In the genomic region with DNA sequence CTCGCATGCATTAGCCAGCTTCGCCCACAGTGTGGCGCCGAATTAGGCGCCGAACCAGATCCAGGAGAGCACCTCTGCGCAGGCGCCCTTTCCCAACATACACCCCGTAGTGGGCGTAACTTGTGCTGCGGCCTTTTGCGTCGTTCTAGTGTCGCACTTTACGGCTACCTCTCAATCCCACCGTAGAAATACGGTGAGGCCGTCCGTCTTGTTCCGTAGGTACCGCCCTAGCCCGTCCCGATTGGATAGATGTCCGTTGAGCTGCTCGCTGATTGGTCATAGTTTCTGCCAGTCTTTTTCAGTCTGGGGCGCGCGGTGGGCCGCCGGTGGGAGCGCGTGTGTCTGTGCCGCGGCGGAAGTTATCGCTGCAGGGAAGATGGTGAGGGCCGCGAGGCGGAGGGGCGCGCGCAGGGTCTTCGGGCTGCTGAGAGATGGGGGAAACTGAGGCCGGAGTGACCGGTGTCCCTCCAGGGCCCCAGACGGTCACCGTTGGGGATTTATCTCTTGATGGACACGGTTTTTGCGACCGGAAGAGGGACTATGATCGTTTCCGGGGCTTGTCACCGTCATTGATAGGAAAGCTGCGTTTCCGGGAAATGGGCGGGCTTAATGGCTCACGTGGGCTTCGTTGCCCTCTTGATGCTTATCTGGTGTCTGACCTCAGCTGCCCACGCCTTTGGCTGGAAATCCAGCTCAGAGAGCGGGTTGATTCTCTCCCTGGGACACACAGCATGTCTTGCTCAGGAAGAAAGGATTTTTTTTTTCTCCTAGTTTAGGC, we compare ENCODE assay signal across 8 mouse cellular contexts. TPM values are rescaled to one million over a fixed set of nuclear protein-coding genes. Genes with fewer than 3 reads are reported as not detected.
DNase-seq lines count a peak whose midpoint lies in the region; ATAC-seq and TF ChIP-seq lines count a peak whose summit lies in the region.

Gene Lsm4, plus strand, starts transcription at position 170 of the 778 bp plus-strand sequence.

- ATAC-seq in activated CD4-positive, CD25-positive, alpha-beta regulatory T cell, adult 4 months = peak; percentile 90

- peak; percentile 71 for TF ChIP-seq CTCF in cortical plate, adult 2 months (IDR thresholded peaks at IDR 0.05; ENCODE audit: extremely low read depth, insufficient read depth, low read length)

- TF ChIP-seq POLR2A in cortical plate, adult 2 months (IDR thresholded peaks at IDR 0.05; ENCODE audit: extremely low read depth, insufficient read depth, low read length) = peak; percentile 83; the same call in 1 of the 2 replicates

- peaks cover 22% of the 10 kb centered on the region for H3K36me3 ChIP-seq in megakaryocyte, embryonic 14.5 days (replicated peaks; ENCODE audit: low read length)

- peak within 1 kb of the TSS; percentile 84 for H3K27ac ChIP-seq in cortical plate, adult 2 months (ENCODE audit: insufficient read depth, low read length)

- DNase-seq in gastrocnemius, adult 8-10 months (ENCODE audit: low spot score in 2 of 2) = peak; percentile 95
- DNase-seq in hindlimb bud, embryonic 11.5 days (ENCODE audit: extremely low spot score, low read depth, low spot score) = peak; percentile 98
- DNase-seq in left cerebral cortex, adult 8-10 months (ENCODE audit: low spot score in 2 of 2) = peak; percentile 98 to 99
- DNase-seq in right cerebral cortex, postnatal 10 days (ENCODE audit: low spot score in 2 of 2) = peak; percentile 98 to 99
- DNase-seq in urinary bladder, postnatal 25 days (ENCODE audit: low spot score) = peak; percentile 94

- no peaks in the 10 kb centered on the region for H3K27me3 ChIP-seq in megakaryocyte, embryonic 14.5 days (replicated peaks)

- peak within 1 kb of the TSS; percentile 39 for H3K4me3 ChIP-seq in cortical plate, adult 2 months (ENCODE audit: insufficient read depth, low read length)
- peak within 1 kb of the TSS; percentile 95 for H3K4me3 ChIP-seq in megakaryocyte, embryonic 14.5 days (replicated peaks)

- H3K9me3 ChIP-seq in megakaryocyte, embryonic 14.5 days = peaks cover 4% of the 10 kb centered on the region; the same call in 1 of the 2 replicates

- peaks cover 5% of the 10 kb centered on the region for H3K4me1 ChIP-seq in cortical plate, adult 2 months (ENCODE audit: control insufficient read depth, insufficient read depth, low read length)
- H3K4me1 ChIP-seq in megakaryocyte, embryonic 14.5 days = peaks cover 66% of the 10 kb centered on the region

RNA-seq across cellular contexts. Expression of gene Lsm4, which starts in this region (rescaled TPM):
- 100 to 1,000 TPM; 115 to 120 TPM for polyA plus RNA-seq in activated CD4-positive, CD25-positive, alpha-beta regulatory T cell, adult 4 months (2017; shearing (Covaris generic))
- polyA plus RNA-seq in cortical plate, adult 2 months (2012; rRNA removed) = 100 and 105 TPM in 2 replicates
- total RNA-seq in gastrocnemius, adult 8-10 months (2022) = 10 to 100 TPM; 64.4 to 75.4 (median 70.3) TPM
- 10 to 100 TPM; 61.5 to 65.0 (median 63.0) TPM for total RNA-seq in left cerebral cortex, adult 8-10 months (2022)
- 103 and 569 TPM in 2 replicates for polyA plus RNA-seq in megakaryocyte, embryonic 14.5 days (2012; ENCODE audit: insufficient read depth, low replicate concordance)

Comparison
In these comparisons a context has a peak if more than half of its experiments do, and no peak if none do; other contexts are left out.
1. Peak in every context shown above with its lines: DNase-seq, ATAC-seq, H3K4me3 ChIP-seq and H3K27ac ChIP-seq.